Mouse (Mus musculus): ENCODE results near the gene Slc9c1. TPM values are rescaled to one million over a fixed set of nuclear protein-coding genes. Genes with fewer than 3 reads are reported as not detected.

The Slc9c1 gene
- polyA plus RNA-seq, 1 experiment from 2014 or later = not detected

GRCm38 (mm10) chr16:45582512-45582911 lies 47.4 kb downstream of the Slc9c1 start:
- ATAC-seq (ENCODE audit: borderline replicate concordance, extremely low read depth, low FRiP score, low TSS enrichment) = no peak
- Histone ChIP-seq H3K4me3 (no peak overlapping the region), H3K36me3 (no peaks in the 10 kb centered on the region), H3K9me3 (no peaks in the 10 kb centered on the region), H3K27ac (no peak overlapping the region), H3K9ac (no peak overlapping the region), H3K4me2 (no peak overlapping the region), H3K4me1 (no peaks in the 10 kb centered on the region), H3K27me3 (no peaks in the 10 kb centered on the region)
- 26% methylated on average over 2 of the region's 2 CpGs for WGBS

GRCm38 (mm10) chr16:45593656-45594055 lies 58.5 kb downstream of the Slc9c1 start:
- 83% methylated on average over 1 of the region's 1 CpGs for WGBS
- Histone ChIP-seq H3K4me1 (no peaks in the 10 kb centered on the region), H3K27ac (no peak overlapping the region), H3K4me2 (no peak overlapping the region), H3K9ac (no peak overlapping the region), H3K9me3 (no peaks in the 10 kb centered on the region), H3K4me3 (no peak overlapping the region), H3K27me3 (no peaks in the 10 kb centered on the region), H3K36me3 (no peaks in the 10 kb centered on the region)
- ATAC-seq (ENCODE audit: borderline replicate concordance, extremely low read depth, low FRiP score, low TSS enrichment) = no peak

- H3K9me3 ChIP-seq = no peaks in the 10 kb centered on the region
- no peaks in the 10 kb centered on the region for H3K36me3 ChIP-seq
- no peaks in the 10 kb centered on the region for H3K4me1 ChIP-seq
- no peak overlapping the region for H3K9ac ChIP-seq
- H3K4me2 ChIP-seq = no peak overlapping the region
- no peaks in the 10 kb centered on the region for H3K27me3 ChIP-seq
- no peak for ATAC-seq (ENCODE audit: borderline replicate concordance, extremely low read depth, low FRiP score, low TSS enrichment)
- no peak overlapping the region for H3K4me3 ChIP-seq
- H3K27ac ChIP-seq = no peak overlapping the region
Observed at GRCm38 (mm10) chr16:45595494-45595893, 60.4 kb downstream of the Slc9c1 start.

GRCm38 (mm10) chr16:45608481-45608954 lies 73.4 kb downstream of the Slc9c1 start:
- H3K4me1 ChIP-seq = 0 out of 2 replicates have a peak, but pooled peaks cover 8% of the 10 kb centered on the region
- no peaks in the 10 kb centered on the region for H3K9me3 ChIP-seq
- ATAC-seq (ENCODE audit: borderline replicate concordance, extremely low read depth, low FRiP score, low TSS enrichment) = peak; percentile 81; the same call in 1 of the 2 replicates
- H3K27me3 ChIP-seq = no peaks in the 10 kb centered on the region
- no peaks in the 10 kb centered on the region for H3K36me3 ChIP-seq
- H3K9ac ChIP-seq = no peak overlapping the region
- 0 out of 2 replicates have a peak overlapping the region, but pooled peaks have one; percentile 4 for H3K4me2 ChIP-seq
- 20% methylated on average over 4 of the region's 4 CpGs for WGBS
- H3K27ac ChIP-seq = peak overlapping the region; percentile 21; the same call in 1 of the 2 replicates
- no peak overlapping the region for H3K4me3 ChIP-seq

DNA sequence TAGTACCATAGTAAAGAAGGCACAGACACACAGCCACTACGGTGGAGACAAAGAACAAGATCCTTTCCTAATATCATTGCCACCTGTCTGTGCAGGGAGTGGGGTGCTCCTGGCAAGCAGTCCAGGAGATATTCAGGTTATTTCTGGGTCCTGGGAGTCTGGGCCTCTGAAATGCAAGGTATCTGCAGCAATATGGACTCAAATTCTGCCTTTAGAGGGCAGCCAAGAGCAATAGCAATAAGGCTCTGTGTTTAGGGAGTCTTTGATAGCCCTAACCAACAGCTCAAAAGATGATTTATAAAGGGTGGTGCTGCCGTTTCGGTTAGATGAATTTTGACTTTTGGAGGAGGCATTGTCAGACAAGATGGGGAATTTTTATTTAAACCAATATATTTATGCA lies 74.2 kb downstream of the Slc9c1 start:
- WGBS = 56% methylated on average over 3 of the region's 3 CpGs
- Histone ChIP-seq H3K27ac (peak overlapping the region; percentile 21; the same call in 1 of the 2 replicates), H3K4me1 (0 out of 2 replicates have a peak, but pooled peaks cover 8% of the 10 kb centered on the region), H3K4me2 (no peak overlapping the region), H3K27me3 (no peaks in the 10 kb centered on the region), H3K4me3 (no peak overlapping the region), H3K9ac (no peak overlapping the region), H3K9me3 (no peaks in the 10 kb centered on the region), H3K36me3 (no peaks in the 10 kb centered on the region)
- 0 out of 2 replicates have a peak, but pooled peaks have one; percentile 43 for ATAC-seq (ENCODE audit: borderline replicate concordance, extremely low read depth, low FRiP score, low TSS enrichment)

DNA sequence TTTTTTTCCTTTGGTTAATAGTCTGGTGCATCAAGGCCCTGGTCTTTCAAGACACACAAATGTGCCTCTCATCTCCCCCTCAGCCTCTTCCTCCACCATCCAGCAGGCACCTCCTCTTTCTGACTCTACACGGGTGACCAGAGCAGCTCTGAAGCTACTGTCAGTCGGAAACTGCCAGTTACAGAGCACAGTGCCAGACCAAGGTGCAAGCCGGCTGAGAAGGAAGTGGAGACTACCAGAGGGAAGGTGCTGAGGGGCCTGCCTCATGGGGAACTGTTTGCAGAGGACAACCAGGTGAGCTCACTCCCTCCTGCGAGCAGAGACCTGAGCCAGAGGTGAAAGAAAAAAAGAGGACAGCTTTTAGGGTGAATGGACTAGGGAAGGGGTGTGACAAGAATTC lies 75.2 kb downstream of the Slc9c1 start, which contains the start of gene Gcsam:
TSS of gene Gcsam (plus strand) at position 114 of the 400 bp plus-strand sequence.
- Histone ChIP-seq H3K9ac (no peak within 1 kb of the TSS), H3K27ac (peak within 1 kb of the TSS; percentile 21; the same call in 1 of the 2 replicates), H3K4me2 (no peak within 1 kb of the TSS), H3K27me3 (no peaks in the 10 kb centered on the region), H3K4me3 (no peak within 1 kb of the TSS), H3K9me3 (no peaks in the 10 kb centered on the region), H3K4me1 (0 out of 2 replicates have a peak, but pooled peaks cover 8% of the 10 kb centered on the region), H3K36me3 (no peaks in the 10 kb centered on the region)
- WGBS = 35% methylated on average over 4 of the region's 4 CpGs
- no peak for ATAC-seq (ENCODE audit: borderline replicate concordance, extremely low read depth, low FRiP score, low TSS enrichment)

- 53% methylated on average over 2 of the region's 2 CpGs for WGBS
- Histone ChIP-seq H3K27ac (no peak overlapping the region), H3K9me3 (no peaks in the 10 kb centered on the region)
Observed at GRCm38 (mm10) chr16:45613247-45613646, 78.1 kb downstream of the Slc9c1 start.

GRCm38 (mm10) chr16:45615944-45616343 lies 80.8 kb downstream of the Slc9c1 start:
- Histone ChIP-seq H3K27me3 (no peaks in the 10 kb centered on the region), H3K9ac (no peak overlapping the region), H3K4me1 (0 out of 2 replicates have a peak, but pooled peaks cover 4% of the 10 kb centered on the region), H3K4me3 (no peak overlapping the region), H3K27ac (no peak overlapping the region), H3K9me3 (no peaks in the 10 kb centered on the region), H3K4me2 (no peak overlapping the region), H3K36me3 (no peaks in the 10 kb centered on the region)
- 86% methylated on average over 1 of the region's 1 CpGs for WGBS
- no peak for ATAC-seq (ENCODE audit: borderline replicate concordance, extremely low read depth, low FRiP score, low TSS enrichment)

More at GRCm38 (mm10) chr16:45613247-45613646, 78.1 kb downstream of the Slc9c1 start:
- 0 out of 2 replicates have a peak, but pooled peaks cover 8% of the 10 kb centered on the region for H3K4me1 ChIP-seq
- H3K27me3 ChIP-seq = no peaks in the 10 kb centered on the region
- no peak for ATAC-seq (ENCODE audit: borderline replicate concordance, extremely low read depth, low FRiP score, low TSS enrichment)
- H3K4me3 ChIP-seq = no peak overlapping the region
- no peak overlapping the region for H3K9ac ChIP-seq
- H3K36me3 ChIP-seq = no peaks in the 10 kb centered on the region
- H3K4me2 ChIP-seq = no peak overlapping the region

DNA sequence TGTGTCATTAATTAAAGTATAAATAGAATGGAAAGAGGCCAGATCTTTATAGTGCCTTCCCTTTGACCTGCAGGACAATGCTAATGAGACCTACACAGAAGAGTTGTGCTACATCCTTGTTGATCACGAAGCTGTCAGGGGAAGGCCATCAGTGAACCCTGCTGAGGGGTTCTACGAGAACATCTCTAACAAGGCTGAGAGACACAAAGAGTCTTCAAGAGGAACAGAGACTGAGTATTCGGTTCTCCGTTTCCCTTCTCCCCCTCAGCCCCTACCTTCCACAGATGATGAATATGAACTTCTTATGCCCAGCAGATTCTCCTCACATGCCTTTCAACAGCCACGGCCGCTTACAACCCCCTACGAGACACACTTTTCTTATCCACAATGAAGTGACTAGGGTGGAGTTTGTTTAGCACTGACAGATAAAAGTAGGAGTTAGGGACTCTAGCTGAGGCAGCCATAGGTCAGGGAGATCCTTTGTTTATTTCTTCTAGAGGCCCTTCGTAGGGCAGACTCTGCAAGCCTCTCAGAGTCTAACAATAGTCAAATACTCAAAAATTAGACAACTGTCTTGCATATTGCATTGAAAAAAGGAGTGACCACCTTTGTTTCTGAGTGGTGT lies 84.8 kb downstream of the Slc9c1 start:
- Histone ChIP-seq H3K27ac (no peak overlapping the region), H3K9me3 (no peaks in the 10 kb centered on the region), H3K4me1 (0 out of 2 replicates have a peak, but pooled peaks cover 4% of the 10 kb centered on the region), H3K9ac (no peak overlapping the region), H3K27me3 (no peaks in the 10 kb centered on the region), H3K4me2 (no peak overlapping the region), H3K36me3 (no peaks in the 10 kb centered on the region), H3K4me3 (no peak overlapping the region)
- no peak for ATAC-seq (ENCODE audit: borderline replicate concordance, extremely low read depth, low FRiP score, low TSS enrichment)
- 23% methylated on average over 8 of the region's 8 CpGs for WGBS

DNA sequence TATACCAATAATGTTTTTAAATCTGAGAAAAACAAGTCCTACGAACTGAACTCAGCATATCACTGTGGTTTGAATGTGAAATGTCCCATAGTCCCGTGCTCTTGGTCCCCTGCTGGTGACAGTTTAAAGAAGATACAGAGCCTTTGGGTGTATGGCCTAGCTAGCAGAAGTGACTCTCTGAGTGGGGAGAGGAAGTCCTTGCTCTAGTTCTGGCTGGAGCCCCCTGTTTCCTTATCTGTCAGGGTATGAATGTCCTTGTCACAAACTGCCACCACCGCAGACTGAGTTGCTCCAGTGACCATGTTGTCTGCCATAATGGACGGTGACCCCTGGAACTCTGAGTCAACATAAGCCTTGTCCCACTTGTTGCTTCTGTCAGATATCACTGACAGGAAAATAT lies 88.1 kb downstream of the Slc9c1 start:
- H3K27ac ChIP-seq = no peak overlapping the region
- H3K4me2 ChIP-seq = no peak overlapping the region
- H3K9ac ChIP-seq = no peak overlapping the region
- no peak overlapping the region for H3K4me3 ChIP-seq
- no peaks in the 10 kb centered on the region for H3K36me3 ChIP-seq
- no peak for ATAC-seq (ENCODE audit: borderline replicate concordance, extremely low read depth, low FRiP score, low TSS enrichment)
- no peaks in the 10 kb centered on the region for H3K27me3 ChIP-seq
- H3K9me3 ChIP-seq = no peaks in the 10 kb centered on the region
- WGBS = 82% methylated on average over 4 of the region's 4 CpGs
- 0 out of 2 replicates have a peak, but pooled peaks cover 4% of the 10 kb centered on the region for H3K4me1 ChIP-seq

DNA sequence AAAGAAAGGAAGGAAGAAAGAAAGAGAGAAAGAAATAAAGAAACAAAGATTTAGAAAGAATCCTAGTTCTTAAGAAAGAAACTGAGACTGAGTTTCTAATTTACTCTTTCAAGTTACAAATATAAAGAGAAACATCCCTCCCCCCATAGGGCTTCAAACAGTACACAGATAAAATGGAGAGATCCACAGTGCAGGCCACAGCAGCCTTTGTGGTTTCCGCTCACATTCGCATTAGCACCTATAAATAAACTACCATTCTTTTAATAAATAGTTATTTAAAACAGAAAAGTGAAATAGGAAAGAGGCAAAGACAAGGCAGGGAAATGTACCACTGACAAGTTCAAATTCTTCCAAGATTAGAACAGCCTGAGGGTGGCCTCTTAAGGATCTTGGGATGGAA lies 89.7 kb downstream of the Slc9c1 start:
- peaks cover 5% of the 10 kb centered on the region; the same call in 1 of the 2 replicates for H3K4me1 ChIP-seq
- ATAC-seq (ENCODE audit: borderline replicate concordance, extremely low read depth, low FRiP score, low TSS enrichment) = no peak
- H3K9ac ChIP-seq = no peak overlapping the region
- WGBS = 75% methylated on average over 2 of the region's 2 CpGs
- no peaks in the 10 kb centered on the region for H3K9me3 ChIP-seq
- H3K27ac ChIP-seq = no peak overlapping the region
- no peaks in the 10 kb centered on the region for H3K36me3 ChIP-seq
- H3K4me2 ChIP-seq = no peak overlapping the region
- no peak overlapping the region for H3K4me3 ChIP-seq
- H3K27me3 ChIP-seq = no peaks in the 10 kb centered on the region

DNA sequence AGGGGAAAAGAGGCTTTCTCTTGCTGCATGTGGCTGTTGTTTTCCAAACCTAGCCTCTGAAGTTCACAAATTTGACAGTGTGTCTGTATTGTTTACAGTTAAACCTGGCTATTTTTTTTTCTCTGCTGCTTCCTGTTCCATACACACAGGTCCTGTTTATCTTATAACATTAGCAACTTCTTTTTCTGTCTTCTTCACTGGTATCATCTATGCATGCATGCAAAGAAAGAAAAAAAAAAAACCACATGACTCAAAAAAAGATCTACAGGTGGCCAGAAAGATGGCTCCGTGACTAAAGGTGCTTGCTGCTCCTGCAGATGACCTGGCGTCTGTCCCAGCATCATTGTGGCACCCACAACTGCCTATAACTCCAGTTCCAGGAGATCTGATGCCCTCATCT lies 90.2 kb downstream of the Slc9c1 start:
- H3K4me1 ChIP-seq = peaks cover 4% of the 10 kb centered on the region; the same call in 1 of the 2 replicates
- 65% methylated on average over 2 of the region's 2 CpGs for WGBS
- H3K4me2 ChIP-seq = no peak overlapping the region

More for the DNA sequence above, 90.2 kb downstream of the Slc9c1 start:
- H3K9ac ChIP-seq = no peak overlapping the region
- H3K27me3 ChIP-seq = no peaks in the 10 kb centered on the region
- ATAC-seq (ENCODE audit: borderline replicate concordance, extremely low read depth, low FRiP score, low TSS enrichment) = no peak
- no peaks in the 10 kb centered on the region for H3K9me3 ChIP-seq
- H3K36me3 ChIP-seq = no peaks in the 10 kb centered on the region
- no peak overlapping the region for H3K4me3 ChIP-seq
- no peak overlapping the region for H3K27ac ChIP-seq

Measured in lung, embryonic 15.5 days (tissue).